Mouse (Mus musculus): ENCODE data around the gene Vmn2r55. TPM values are rescaled to one million over a fixed set of nuclear protein-coding genes. Genes with fewer than 3 reads are reported as not detected.
"Not testable (repeated sequence)": the region's sequence is repeated elsewhere in the genome, so short reads cannot be mapped to it uniquely, and the experiment has no call there.

Vmn2r55 gene
- total RNA-seq (2021) = under 1 TPM in 1 of 2 experiments, not detected in 1; 0.16 TPM

- intact Hi-C loops (cut with DNase I); DNase-seq (ENCODE audit: low spot score in 2 of 2): not testable (repeated sequence)
Measured at GRCm38 (mm10) chr7:12684903-12685302, at the start of gene Vmn2r55. TSS of gene Vmn2r55 (minus strand) at chr7:12685003.

DNA sequence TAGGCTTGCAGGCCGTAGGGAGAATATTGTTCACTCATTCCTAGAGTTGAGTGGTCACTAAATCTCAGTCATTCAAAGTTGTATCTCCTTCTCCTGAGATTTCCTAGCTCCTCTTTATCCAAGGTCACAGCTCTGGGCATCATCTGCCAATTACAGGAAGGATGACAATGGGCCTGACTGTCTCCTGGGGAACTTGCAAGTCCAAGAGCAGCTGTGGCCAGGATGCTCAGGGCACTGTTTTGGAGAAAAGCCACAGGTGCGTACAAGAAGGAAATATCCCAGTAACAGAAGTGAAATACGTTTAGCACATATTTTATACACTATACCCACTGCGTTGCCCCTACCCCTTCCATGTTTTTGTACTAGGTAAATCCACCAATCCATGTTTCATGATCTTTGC is 44.6 kb downstream of the Vmn2r55 start, which contains the start of gene Vmn2r54:
Gene Vmn2r54, minus strand, starts transcription at position 101 of the 400 bp plus-strand sequence.
- intact Hi-C loops (cut with DNase I) = not testable (repeated sequence)

DNA sequence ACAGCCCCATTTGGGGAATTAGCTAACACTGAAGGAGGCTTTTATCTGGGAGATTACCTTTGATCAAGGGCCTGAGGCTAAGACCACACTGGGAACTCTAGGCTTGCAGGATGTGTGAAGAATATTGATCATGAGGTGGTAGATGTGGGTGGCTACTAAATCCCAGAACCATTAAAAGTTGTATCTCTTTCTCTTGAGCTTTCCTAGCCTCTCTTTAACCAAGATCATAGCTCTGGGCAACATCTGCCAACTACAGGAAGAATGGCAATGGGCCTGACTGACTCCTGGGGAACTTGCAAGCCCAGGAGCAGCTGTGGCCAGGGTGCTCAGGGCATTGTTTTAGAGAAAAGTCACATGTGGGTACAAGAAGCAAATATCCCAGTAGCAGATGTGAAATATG is 76.1 kb downstream of the Vmn2r55 start, which contains the start of gene Vmn2r53:
Gene Vmn2r53, minus strand, starts transcription at position 101 of the 400 bp plus-strand sequence.
- no peak for DNase-seq (ENCODE audit: low spot score in 2 of 2)
- intact Hi-C loops (cut with DNase I) = no loop called here

More for the DNA sequence above, 44.6 kb downstream of the Vmn2r55 start, which contains the start of gene Vmn2r54:
- not testable (repeated sequence) for DNase-seq (ENCODE audit: low spot score in 2 of 2)

Other genes starting within 250 kb of the Vmn2r55 start
- 10 to 100 TPM; 10.8 to 13.0 TPM for gene Zfp606, start 206.7 kb downstream of the Vmn2r55 start, total RNA-seq (2021)
- not detected for gene 2900092C05Rik, start 172.5 kb downstream of the Vmn2r55 start, total RNA-seq (2021)
- under 1 TPM; 0.05 TPM for gene Vmn2r53, start 76.2 kb downstream of the Vmn2r55 start, total RNA-seq (2021)
- not detected for gene Vmn2r54, start 44.7 kb downstream of the Vmn2r55 start, total RNA-seq (2021)
- under 1 TPM in 1 of 2 experiments, not detected in 1; 0.09 TPM for gene Vmn2r56, start 50.0 kb upstream of the Vmn2r55 start, total RNA-seq (2021)
- 10 to 100 TPM; 16.7 to 18.6 TPM for gene Zscan18, start 118.6 kb upstream of the Vmn2r55 start, total RNA-seq (2021)
- 10 to 100 TPM; 22.5 to 23.9 TPM for gene Zfp329, start 133.9 kb upstream of the Vmn2r55 start, total RNA-seq (2021)
- gene Zfp110, start 149.8 kb upstream of the Vmn2r55 start, total RNA-seq (2021) = 10 to 100 TPM; 10.1 to 10.7 TPM
- 1 to 10 TPM; 6.9 to 7.4 TPM for gene Zfp128, start 196.2 kb upstream of the Vmn2r55 start, total RNA-seq (2021)
- gene Zscan22, start 212.8 kb upstream of the Vmn2r55 start, total RNA-seq (2021) = 10 to 100 TPM; 13.0 to 16.9 TPM
- 100 to 1,000 TPM; 339 to 352 TPM for gene Rps5, start 237.3 kb upstream of the Vmn2r55 start, total RNA-seq (2021)
- gene Rnf225, start 242.4 kb upstream of the Vmn2r55 start, total RNA-seq (2021) = under 1 TPM; 0.78 to 0.94 TPM

Data from left cerebral cortex, postnatal 25 days (tissue).